Mouse (Mus musculus): Measurements from ENCODE around the gene Pitpnb. TPM values are rescaled to one million over a fixed set of nuclear protein-coding genes. Genes with fewer than 3 reads are reported as not detected.

Gene Pitpnb
- polyA plus RNA-seq, 1 experiment: 25.4 TPM

DNA sequence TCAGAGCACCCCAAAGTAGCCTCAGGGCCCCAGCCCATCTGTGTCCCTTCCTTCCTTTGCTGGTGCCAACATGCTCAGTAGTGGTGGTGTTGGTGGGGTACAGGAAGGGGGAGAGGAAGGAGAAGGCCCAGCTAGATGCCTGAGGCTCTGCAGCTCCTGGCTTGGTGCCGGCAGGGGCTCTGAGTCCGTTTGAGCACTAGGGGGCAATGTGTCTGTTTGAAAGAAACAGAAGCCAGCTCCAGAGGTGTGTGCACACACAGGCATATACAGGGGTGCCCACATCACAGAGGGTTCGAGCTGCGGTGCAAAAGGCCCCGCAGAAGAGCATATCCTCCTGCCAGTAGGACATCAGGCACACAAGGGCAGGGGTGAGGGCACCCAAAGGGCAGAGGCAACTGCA lies 83.6 kb downstream of the Pitpnb start:
- Histone ChIP-seq H3K36me3 (ENCODE audit: control insufficient read depth, insufficient read depth, low read length) (no peaks in the 10 kb centered on the region), H3K27ac (ENCODE audit: control insufficient read depth, insufficient read depth, low read depth, low read length) (no peak overlapping the region), H3K4me1 (ENCODE audit: control insufficient read depth, insufficient read depth, low read length) (peaks cover 13% of the 10 kb centered on the region), H3K27me3 (ENCODE audit: control insufficient read depth, insufficient read depth, low read length) (no peaks in the 10 kb centered on the region), H3K4me3 (ENCODE audit: control insufficient read depth, low read depth, low read length) (no peak overlapping the region)
- TF ChIP-seq POLR2A (IDR thresholded peaks at IDR 0.05; ENCODE audit: control insufficient read depth, low read depth, low read length) (no peak), CTCF (IDR thresholded peaks at IDR 0.05; ENCODE audit: control insufficient read depth, insufficient read depth, insufficient replicate concordance, low read depth, low read length) (peak; percentile 51; the same call in 1 of the 2 replicates)

DNA sequence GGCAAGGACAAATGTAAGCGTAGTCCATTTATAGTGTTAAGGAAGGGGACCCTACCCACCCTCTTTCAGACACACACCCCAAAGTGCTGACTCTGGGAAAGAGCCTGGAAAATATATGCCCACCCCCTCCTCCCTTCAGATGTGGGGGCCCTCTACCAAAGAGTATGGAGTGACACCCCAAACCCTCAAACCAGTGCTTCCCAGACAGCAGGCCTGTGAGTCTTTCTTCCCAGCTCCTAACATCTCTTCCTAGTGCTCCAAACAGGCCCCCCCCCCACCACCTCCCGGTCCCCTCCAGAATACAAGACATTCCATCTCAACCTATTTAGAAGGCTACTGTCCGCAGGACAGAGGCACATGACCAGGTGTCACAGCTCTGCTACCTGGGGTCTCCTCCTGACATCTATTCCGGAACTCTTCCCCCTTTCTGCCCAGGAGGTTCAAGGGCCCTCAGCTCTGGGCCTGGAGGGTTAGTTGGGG lies 84.2 kb downstream of the Pitpnb start:
- no peak for TF ChIP-seq CTCF (IDR thresholded peaks at IDR 0.05; ENCODE audit: control insufficient read depth, insufficient read depth, insufficient replicate concordance, low read depth, low read length)
- TF ChIP-seq POLR2A (IDR thresholded peaks at IDR 0.05; ENCODE audit: control insufficient read depth, low read depth, low read length): no peak
- H3K36me3 ChIP-seq (ENCODE audit: control insufficient read depth, insufficient read depth, low read length): no peaks in the 10 kb centered on the region
- no peak overlapping the region for H3K4me3 ChIP-seq (ENCODE audit: control insufficient read depth, low read depth, low read length)
- peaks cover 18% of the 10 kb centered on the region for H3K4me1 ChIP-seq (ENCODE audit: control insufficient read depth, insufficient read depth, low read length)
- H3K27ac ChIP-seq (ENCODE audit: control insufficient read depth, insufficient read depth, low read depth, low read length): no peak overlapping the region
- H3K27me3 ChIP-seq (ENCODE audit: control insufficient read depth, insufficient read depth, low read length): no peaks in the 10 kb centered on the region

DNA sequence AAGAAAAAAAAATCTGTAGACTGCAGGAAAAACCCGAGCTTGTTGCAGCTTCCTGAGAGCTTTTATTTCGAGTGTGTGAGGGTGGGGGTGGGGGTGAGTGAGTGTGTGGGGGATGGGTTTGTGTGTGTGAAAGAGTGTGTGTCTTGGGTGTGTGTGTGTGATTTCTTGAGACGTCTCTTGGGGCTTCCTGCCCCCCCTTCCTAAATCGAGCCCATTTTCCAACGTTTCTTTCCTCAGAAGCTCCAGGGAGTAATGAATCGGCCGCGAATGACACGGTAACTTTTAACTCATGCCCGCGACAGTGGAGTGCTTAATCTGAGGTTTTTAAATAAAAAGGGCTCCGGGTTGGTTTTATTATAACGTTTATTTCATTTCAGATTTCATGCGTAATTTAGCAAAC lies 85.0 kb downstream of the Pitpnb start:
- Histone ChIP-seq H3K27me3 (ENCODE audit: control insufficient read depth, insufficient read depth, low read length) (no peaks in the 10 kb centered on the region), H3K4me3 (ENCODE audit: control insufficient read depth, low read depth, low read length) (no peak overlapping the region), H3K4me1 (ENCODE audit: control insufficient read depth, insufficient read depth, low read length) (peaks cover 20% of the 10 kb centered on the region), H3K27ac (ENCODE audit: control insufficient read depth, insufficient read depth, low read depth, low read length) (no peak overlapping the region), H3K36me3 (ENCODE audit: control insufficient read depth, insufficient read depth, low read length) (no peaks in the 10 kb centered on the region)
- TF ChIP-seq POLR2A (IDR thresholded peaks at IDR 0.05; ENCODE audit: control insufficient read depth, low read depth, low read length) (no peak), CTCF (IDR thresholded peaks at IDR 0.05; ENCODE audit: control insufficient read depth, insufficient read depth, insufficient replicate concordance, low read depth, low read length) (no peak)

DNA sequence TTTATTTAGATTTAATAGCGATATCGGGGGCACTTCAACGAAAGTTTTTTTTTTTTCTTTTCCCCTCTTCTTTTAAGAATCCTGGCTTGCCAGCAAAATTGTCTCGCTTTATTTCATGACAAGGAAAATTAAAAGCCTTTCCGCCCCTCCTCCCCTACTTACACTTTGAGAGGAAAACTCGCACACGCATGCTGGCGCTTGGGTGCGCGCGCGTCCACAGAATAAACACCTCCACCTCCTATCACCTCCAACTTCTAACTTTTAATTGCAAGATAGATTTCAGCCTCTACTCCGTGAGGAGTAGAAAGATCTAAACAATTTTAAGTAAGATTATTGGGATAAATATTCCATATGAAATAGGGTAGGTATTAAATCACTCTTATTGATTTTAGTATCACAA lies 85.5 kb downstream of the Pitpnb start:
- Histone ChIP-seq H3K27ac (ENCODE audit: control insufficient read depth, insufficient read depth, low read depth, low read length) (no peak overlapping the region), H3K36me3 (ENCODE audit: control insufficient read depth, insufficient read depth, low read length) (no peaks in the 10 kb centered on the region), H3K4me1 (ENCODE audit: control insufficient read depth, insufficient read depth, low read length) (peaks cover 20% of the 10 kb centered on the region), H3K4me3 (ENCODE audit: control insufficient read depth, low read depth, low read length) (no peak overlapping the region), H3K27me3 (ENCODE audit: control insufficient read depth, insufficient read depth, low read length) (no peaks in the 10 kb centered on the region)
- TF ChIP-seq CTCF (IDR thresholded peaks at IDR 0.05; ENCODE audit: control insufficient read depth, insufficient read depth, insufficient replicate concordance, low read depth, low read length) (no peak), POLR2A (IDR thresholded peaks at IDR 0.05; ENCODE audit: control insufficient read depth, low read depth, low read length) (no peak)

DNA sequence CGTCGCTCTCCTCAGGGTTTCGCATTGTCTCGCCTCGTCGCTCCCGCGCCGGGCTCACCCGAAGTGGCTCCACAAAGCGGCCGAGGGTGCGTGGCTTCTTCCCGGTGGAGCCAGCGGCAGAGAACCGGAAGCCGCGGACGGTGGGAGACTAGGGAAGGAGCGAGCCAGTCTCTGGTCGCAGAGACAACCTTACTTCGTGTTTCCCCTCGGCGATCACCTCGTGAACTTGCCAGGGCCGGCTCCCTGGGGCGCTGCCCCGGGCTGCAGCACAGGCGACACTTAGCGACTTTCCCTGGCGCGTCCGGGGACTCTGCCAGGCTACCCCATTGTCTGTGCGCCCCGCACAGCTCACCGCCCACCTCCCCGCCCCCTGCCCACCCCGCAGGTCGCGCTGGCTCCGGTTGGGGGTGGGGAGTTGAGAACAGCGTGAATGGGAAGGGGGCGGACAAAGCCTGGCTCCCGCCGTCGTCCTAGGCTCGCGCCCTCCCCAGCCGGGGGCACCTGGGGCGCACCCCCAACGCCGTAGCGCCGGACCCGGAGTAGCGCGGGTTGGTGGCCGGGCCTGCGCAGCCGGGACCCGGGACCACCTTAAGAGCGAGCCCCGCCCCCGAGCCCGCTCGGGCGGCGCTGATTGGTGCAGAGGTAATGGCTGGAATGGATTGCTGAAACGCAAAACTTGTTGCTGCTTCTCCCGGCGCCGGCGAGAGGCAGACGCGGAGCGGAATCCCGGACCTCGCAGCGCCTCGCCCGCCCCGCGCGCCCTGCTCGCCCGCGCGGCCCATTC lies 86.2 kb downstream of the Pitpnb start, which contains the start of gene Mn1:
Gene Mn1 (plus strand): TSS at position 772 of the 784 bp plus-strand sequence.
- Histone ChIP-seq H3K27ac (ENCODE audit: control insufficient read depth, insufficient read depth, low read depth, low read length) (no peak within 1 kb of the TSS), H3K4me3 (ENCODE audit: control insufficient read depth, low read depth, low read length) (peak within 1 kb of the TSS; percentile 63), H3K4me1 (ENCODE audit: control insufficient read depth, insufficient read depth, low read length) (peaks cover 21% of the 10 kb centered on the region), H3K36me3 (ENCODE audit: control insufficient read depth, insufficient read depth, low read length) (no peaks in the 10 kb centered on the region), H3K27me3 (ENCODE audit: control insufficient read depth, insufficient read depth, low read length) (no peaks in the 10 kb centered on the region)
- no peak for TF ChIP-seq CTCF (IDR thresholded peaks at IDR 0.05; ENCODE audit: control insufficient read depth, insufficient read depth, insufficient replicate concordance, low read depth, low read length)
- no peak for TF ChIP-seq POLR2A (IDR thresholded peaks at IDR 0.05; ENCODE audit: control insufficient read depth, low read depth, low read length)

DNA sequence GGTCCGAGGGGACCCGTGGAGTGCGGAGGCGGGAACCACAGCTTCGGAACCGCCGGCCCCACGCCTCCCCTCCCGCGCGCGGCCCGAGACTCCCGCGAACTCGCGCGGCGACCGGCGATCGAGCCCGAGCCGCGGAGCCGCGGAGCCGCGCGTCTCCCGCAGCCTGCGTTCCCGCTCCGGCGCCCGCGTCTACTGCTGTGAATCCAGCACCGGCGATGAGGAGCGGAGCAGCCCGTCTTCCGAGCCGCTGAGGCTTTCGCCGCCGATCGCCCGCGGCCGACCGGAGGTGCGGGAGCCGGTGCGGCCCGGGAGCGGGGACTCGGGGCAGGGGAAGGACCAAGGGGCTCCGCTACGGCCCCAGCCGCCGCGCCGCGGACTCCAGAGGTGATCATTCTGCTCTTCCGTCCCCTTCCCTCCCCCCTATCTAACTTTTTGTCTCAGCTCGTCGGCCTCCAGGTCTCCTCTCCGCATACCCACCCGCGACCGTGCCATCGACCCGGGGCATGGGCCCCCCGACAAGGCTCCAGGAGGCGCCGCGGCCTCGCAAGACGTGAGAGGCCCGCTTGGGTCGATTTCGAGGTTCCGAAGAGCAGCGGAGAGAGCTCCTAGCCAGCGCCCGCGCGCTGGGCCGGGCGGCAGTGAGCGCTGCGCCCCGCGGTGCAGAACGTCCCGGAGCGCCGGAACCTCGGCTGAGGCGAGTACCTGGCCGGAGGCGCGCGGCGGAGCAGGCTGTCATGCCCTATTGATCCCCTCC lies 87.0 kb downstream of the Pitpnb start:
- H3K27ac ChIP-seq (ENCODE audit: control insufficient read depth, insufficient read depth, low read depth, low read length): no peak overlapping the region
- peak overlapping the region; percentile 63 for H3K4me3 ChIP-seq (ENCODE audit: control insufficient read depth, low read depth, low read length)
- H3K36me3 ChIP-seq (ENCODE audit: control insufficient read depth, insufficient read depth, low read length): no peaks in the 10 kb centered on the region
- peaks cover 21% of the 10 kb centered on the region for H3K4me1 ChIP-seq (ENCODE audit: control insufficient read depth, insufficient read depth, low read length)
- H3K27me3 ChIP-seq (ENCODE audit: control insufficient read depth, insufficient read depth, low read length): no peaks in the 10 kb centered on the region
- no peak for TF ChIP-seq POLR2A (IDR thresholded peaks at IDR 0.05; ENCODE audit: control insufficient read depth, low read depth, low read length)
- TF ChIP-seq CTCF (IDR thresholded peaks at IDR 0.05; ENCODE audit: control insufficient read depth, insufficient read depth, insufficient replicate concordance, low read depth, low read length): no peak
